Mouse (Mus musculus): ENCODE data around the gene Use1. TPM values are rescaled to one million over a fixed set of nuclear protein-coding genes. Genes with fewer than 3 reads are reported as not detected.

The Use1 gene
- polyA plus RNA-seq, 1 experiment from 2014 or later, result 83.2 TPM

DNA sequence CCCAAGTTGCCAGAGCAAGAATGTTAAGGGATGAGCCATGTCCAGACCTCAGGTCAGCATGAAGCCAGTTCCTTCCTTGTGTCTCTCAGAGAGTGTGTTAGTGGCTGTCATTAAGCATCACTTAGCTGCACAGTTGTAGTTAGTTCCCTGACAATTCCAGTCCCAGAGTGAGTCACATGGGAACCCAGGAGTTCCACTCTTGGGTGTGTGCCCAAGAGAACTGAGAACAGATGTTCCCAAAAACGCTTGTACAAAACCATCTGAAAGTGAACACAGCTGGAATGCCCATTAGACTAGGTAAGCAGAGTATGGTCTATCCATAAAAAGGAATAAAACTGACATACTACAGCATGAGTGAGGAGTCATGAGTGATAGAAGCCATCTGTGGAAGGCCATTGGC lies 20.1 kb upstream of the Use1 start:
- H3K4me3 ChIP-seq (ENCODE audit: low read depth, low read length), result no peak overlapping the region
- H3K36me3 ChIP-seq (ENCODE audit: insufficient read depth), result peaks cover 76% of the 10 kb centered on the region
- H3K9ac ChIP-seq, result no peak overlapping the region
- no peaks in the 10 kb centered on the region for H3K9me3 ChIP-seq (ENCODE audit: low read depth, low read length)
- H3K27me3 ChIP-seq (ENCODE audit: insufficient read depth, low read length), result no peaks in the 10 kb centered on the region
- H3K27ac ChIP-seq (ENCODE audit: low read depth), result no peak overlapping the region
- no peak overlapping the region for H3K4me2 ChIP-seq
- DNase-seq (no peak), ATAC-seq (ENCODE audit: insufficient read depth) (no peak)
- TF ChIP-seq CTCF (IDR thresholded peaks at IDR 0.05; ENCODE audit: low read depth), result no peak
- H3K4me1 ChIP-seq (ENCODE audit: insufficient read depth), result no peaks in the 10 kb centered on the region
- WGBS, result 72% methylated on average over 1 of the region's 1 CpGs

DNA sequence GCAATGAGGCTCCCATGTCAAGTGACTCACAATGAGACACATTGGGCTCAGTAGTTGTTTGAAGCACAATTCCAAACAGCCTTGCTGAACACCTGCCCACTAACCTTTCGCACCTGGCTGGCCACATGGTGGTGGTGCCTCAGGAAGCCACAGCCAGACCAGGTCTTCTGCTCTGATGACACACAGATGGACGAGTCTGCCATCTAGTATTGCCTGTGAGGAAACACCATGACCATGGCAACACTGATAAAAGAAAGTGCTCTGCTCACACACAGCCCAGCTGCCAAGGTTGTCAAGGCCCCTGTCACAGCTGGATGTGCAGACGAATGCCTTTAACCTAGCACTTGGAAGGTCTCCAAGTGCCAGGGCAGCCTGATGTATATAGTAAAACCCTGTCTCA lies 15.5 kb upstream of the Use1 start:
- Histone ChIP-seq H3K4me3 (ENCODE audit: low read depth, low read length) (no peak overlapping the region), H3K27me3 (ENCODE audit: insufficient read depth, low read length) (no peaks in the 10 kb centered on the region), H3K9ac (no peak overlapping the region), H3K36me3 (ENCODE audit: insufficient read depth) (peaks cover 93% of the 10 kb centered on the region), H3K4me1 (ENCODE audit: insufficient read depth) (no peaks in the 10 kb centered on the region), H3K27ac (ENCODE audit: low read depth) (no peak overlapping the region), H3K9me3 (ENCODE audit: low read depth, low read length) (no peaks in the 10 kb centered on the region), H3K4me2 (no peak overlapping the region)
- 74% methylated on average over 3 of the region's 3 CpGs for WGBS
- no peak for DNase-seq
- no peak for ATAC-seq (ENCODE audit: insufficient read depth)
- no peak for TF ChIP-seq CTCF (IDR thresholded peaks at IDR 0.05; ENCODE audit: low read depth)

DNA sequence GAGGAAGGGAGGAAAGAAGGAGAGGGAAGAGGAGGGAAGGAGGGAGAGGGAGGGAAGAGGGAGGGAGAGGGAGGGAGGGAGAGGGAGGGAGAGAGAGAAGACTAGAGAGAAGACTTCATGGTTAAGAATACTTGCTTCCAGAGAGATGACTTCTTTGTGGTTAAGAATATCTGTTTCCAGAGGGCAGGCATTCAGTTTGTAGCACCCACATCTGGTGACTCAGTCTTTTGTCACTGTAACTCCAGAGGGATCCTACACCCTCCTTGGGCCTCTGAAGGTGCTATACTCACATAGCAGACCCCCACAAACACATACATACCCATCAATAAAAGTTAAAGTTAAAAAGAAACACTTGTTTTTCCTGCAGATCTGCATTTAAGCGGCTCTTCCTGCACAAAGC lies 15.1 kb upstream of the Use1 start:
- no peak for ATAC-seq (ENCODE audit: insufficient read depth)
- Histone ChIP-seq H3K27ac (ENCODE audit: low read depth) (no peak overlapping the region), H3K36me3 (ENCODE audit: insufficient read depth) (peaks cover 93% of the 10 kb centered on the region)

DNA sequence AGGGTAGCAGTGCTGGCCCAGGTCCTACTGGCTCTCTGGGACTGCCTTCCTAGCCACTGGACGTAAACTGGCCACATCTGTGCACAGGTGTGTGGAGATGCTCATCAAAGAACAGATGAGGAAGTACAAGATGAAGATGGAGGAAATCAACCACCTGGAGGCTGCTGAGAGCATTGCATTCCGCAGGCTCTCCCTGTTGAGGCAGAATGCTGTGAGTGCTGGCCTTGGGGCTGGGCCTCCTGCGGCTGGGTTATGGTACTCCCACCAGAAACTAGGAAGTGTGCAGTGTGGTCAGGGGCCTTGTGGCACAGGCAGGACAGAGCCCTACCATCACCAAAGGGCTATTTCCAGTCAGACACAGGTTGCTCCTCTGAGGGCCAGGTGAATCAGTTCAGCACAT lies 8.6 kb upstream of the Use1 start:
- no peak overlapping the region for H3K4me2 ChIP-seq
- ATAC-seq (ENCODE audit: insufficient read depth) (no peak), DNase-seq (no peak)
- H3K4me1 ChIP-seq (ENCODE audit: insufficient read depth), result no peaks in the 10 kb centered on the region
- 78% methylated on average over 3 of the region's 3 CpGs for WGBS
- TF ChIP-seq CTCF (IDR thresholded peaks at IDR 0.05; ENCODE audit: low read depth), result 0 out of 2 replicates have a peak, but pooled peaks have one; percentile 1
- H3K27me3 ChIP-seq (ENCODE audit: insufficient read depth, low read length), result no peaks in the 10 kb centered on the region
- no peak overlapping the region for H3K4me3 ChIP-seq (ENCODE audit: low read depth, low read length)
- H3K9ac ChIP-seq, result no peak overlapping the region
- no peaks in the 10 kb centered on the region for H3K9me3 ChIP-seq (ENCODE audit: low read depth, low read length)
- peaks cover 62% of the 10 kb centered on the region for H3K36me3 ChIP-seq (ENCODE audit: insufficient read depth)
- H3K27ac ChIP-seq (ENCODE audit: low read depth), result no peak overlapping the region

More for the DNA sequence above, 15.1 kb upstream of the Use1 start:
- WGBS, result 96% methylated on average over 1 of the region's 1 CpGs
- no peak overlapping the region for H3K9ac ChIP-seq
- TF ChIP-seq CTCF (IDR thresholded peaks at IDR 0.05; ENCODE audit: low read depth), result no peak
- no peaks in the 10 kb centered on the region for H3K27me3 ChIP-seq (ENCODE audit: insufficient read depth, low read length)
- H3K4me1 ChIP-seq (ENCODE audit: insufficient read depth), result no peaks in the 10 kb centered on the region
- H3K4me3 ChIP-seq (ENCODE audit: low read depth, low read length), result no peak overlapping the region
- no peak for DNase-seq
- no peaks in the 10 kb centered on the region for H3K9me3 ChIP-seq (ENCODE audit: low read depth, low read length)
- H3K4me2 ChIP-seq, result no peak overlapping the region

DNA sequence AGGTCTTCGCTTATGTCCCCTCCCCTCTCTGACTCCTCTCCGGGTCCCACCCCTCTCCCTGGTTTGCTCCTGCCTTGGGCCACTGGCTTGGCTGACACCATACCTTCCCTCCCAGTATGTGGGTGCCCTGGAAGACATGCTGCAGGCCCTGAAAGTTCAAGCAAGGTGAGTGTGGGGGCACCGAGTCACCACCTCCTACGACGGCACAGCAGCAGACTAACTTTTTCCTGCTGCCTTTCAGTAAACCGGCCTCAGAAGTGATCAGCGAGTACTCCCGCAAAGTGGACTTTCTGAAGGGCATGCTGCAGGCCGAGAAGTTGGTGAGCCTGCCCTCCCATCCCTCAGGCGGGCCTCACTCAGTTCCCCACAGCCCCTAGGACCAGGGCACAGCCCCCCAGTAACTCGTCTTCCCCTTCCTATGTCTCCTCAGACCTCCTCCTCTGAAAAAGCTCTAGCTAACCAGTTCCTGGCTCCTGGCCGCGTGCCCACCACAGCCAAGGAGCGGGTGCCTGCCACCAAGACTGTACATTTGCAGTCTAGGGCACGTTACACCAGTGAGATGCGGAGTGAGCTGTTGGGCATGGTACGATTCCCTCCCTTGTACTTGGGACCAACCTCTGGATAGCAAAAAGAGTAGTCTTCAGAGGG lies 1.0 kb downstream of the Use1 start:
- DNase-seq (no peak), ATAC-seq (ENCODE audit: insufficient read depth) (peak; percentile 81; the same call in 1 of the 2 replicates)
- no peaks in the 10 kb centered on the region for H3K9me3 ChIP-seq (ENCODE audit: low read depth, low read length)
- H3K27me3 ChIP-seq (ENCODE audit: insufficient read depth, low read length), result no peaks in the 10 kb centered on the region
- no peak for TF ChIP-seq CTCF (IDR thresholded peaks at IDR 0.05; ENCODE audit: low read depth)
- H3K27ac ChIP-seq (ENCODE audit: low read depth), result peak overlapping the region; percentile 78
- peak overlapping the region; percentile 63 for H3K9ac ChIP-seq
- H3K4me2 ChIP-seq, result peak overlapping the region; percentile 64
- H3K4me3 ChIP-seq (ENCODE audit: low read depth, low read length), result peak overlapping the region; percentile 58
- peaks cover 22% of the 10 kb centered on the region for H3K36me3 ChIP-seq (ENCODE audit: insufficient read depth)
- H3K4me1 ChIP-seq (ENCODE audit: insufficient read depth), result 0 out of 2 replicates have a peak, but pooled peaks cover 4% of the 10 kb centered on the region
- 36% methylated on average over 17 of the region's 17 CpGs for WGBS

DNA sequence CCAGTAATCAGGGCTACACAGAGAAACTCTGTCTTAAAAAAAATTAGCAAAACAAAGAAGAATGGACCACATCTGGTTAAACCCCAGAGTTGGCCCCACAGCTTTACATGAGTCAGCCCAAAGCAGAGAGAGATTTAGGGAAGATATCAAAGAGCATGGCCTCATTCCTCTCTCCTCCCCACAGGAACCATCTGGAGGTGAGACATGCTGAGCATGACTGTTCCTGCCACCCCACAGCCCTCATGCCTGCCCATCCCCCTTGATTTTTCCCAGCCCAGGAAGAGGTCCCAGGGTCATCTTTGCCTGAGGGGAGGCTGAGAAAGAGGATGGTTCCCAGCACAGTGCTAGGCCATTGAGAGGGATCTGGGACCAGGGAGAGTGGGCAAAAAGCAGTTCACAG lies 1.7 kb downstream of the Use1 start:
- no peak overlapping the region for H3K27ac ChIP-seq (ENCODE audit: low read depth)
- H3K27me3 ChIP-seq (ENCODE audit: insufficient read depth, low read length), result no peaks in the 10 kb centered on the region
- ATAC-seq (ENCODE audit: insufficient read depth) (no peak), DNase-seq (no peak)
- H3K36me3 ChIP-seq (ENCODE audit: insufficient read depth), result peaks cover 27% of the 10 kb centered on the region
- H3K9ac ChIP-seq, result no peak overlapping the region
- no peak overlapping the region for H3K4me3 ChIP-seq (ENCODE audit: low read depth, low read length)
- TF ChIP-seq CTCF (IDR thresholded peaks at IDR 0.05; ENCODE audit: low read depth), result no peak
- no peaks in the 10 kb centered on the region for H3K9me3 ChIP-seq (ENCODE audit: low read depth, low read length)
- 0 out of 2 replicates have a peak, but pooled peaks cover 4% of the 10 kb centered on the region for H3K4me1 ChIP-seq (ENCODE audit: insufficient read depth)
- peak overlapping the region; percentile 64; the same call in 1 of the 2 replicates for H3K4me2 ChIP-seq

DNA sequence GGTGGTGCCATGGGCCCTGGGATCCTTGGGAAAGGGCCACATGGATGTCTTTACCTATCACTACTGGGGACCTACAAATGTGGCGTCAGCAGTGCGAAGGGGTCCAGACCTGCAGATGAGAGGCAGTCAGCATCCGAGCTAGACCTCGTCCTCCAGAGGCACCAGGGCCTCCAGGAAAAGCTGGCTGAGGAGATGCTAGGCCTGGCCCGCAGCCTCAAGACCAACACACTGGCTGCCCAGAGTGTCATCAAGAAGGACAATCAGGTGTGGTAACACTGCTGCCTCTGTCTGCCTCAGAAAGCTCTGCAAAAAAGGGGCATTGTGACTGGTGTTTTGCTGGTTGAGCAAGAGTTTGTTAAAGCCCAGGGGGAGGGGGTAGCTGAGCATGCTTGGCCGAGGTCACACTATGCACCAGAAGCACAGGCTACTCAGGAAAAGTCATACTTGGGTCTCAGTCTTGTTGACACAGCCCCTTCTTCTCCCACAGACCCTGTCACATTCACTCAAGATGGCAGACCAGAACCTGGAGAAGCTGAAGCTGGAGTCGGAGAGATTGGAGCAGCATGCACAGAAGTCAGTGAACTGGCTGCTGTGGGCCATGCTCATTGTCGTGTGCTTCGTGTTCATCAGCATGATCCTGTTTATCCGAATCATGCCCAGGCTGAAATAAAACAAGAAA lies 2.5 kb downstream of the Use1 start:
- no peaks in the 10 kb centered on the region for H3K27me3 ChIP-seq (ENCODE audit: insufficient read depth, low read length)
- no peak overlapping the region for H3K4me2 ChIP-seq
- no peak overlapping the region for H3K4me3 ChIP-seq (ENCODE audit: low read depth, low read length)
- WGBS, result 91% methylated on average over 10 of the region's 10 CpGs
- peaks cover 35% of the 10 kb centered on the region for H3K36me3 ChIP-seq (ENCODE audit: insufficient read depth)
- no peaks in the 10 kb centered on the region for H3K9me3 ChIP-seq (ENCODE audit: low read depth, low read length)
- TF ChIP-seq CTCF (IDR thresholded peaks at IDR 0.05; ENCODE audit: low read depth), result no peak
- no peak overlapping the region for H3K27ac ChIP-seq (ENCODE audit: low read depth)
- H3K9ac ChIP-seq, result no peak overlapping the region
- DNase-seq (no peak), ATAC-seq (ENCODE audit: insufficient read depth) (no peak)
- H3K4me1 ChIP-seq (ENCODE audit: insufficient read depth), result 0 out of 2 replicates have a peak, but pooled peaks cover 4% of the 10 kb centered on the region
